Mouse (Mus musculus): ENCODE results near the gene Lrrc29. TPM values are rescaled to one million over a fixed set of nuclear protein-coding genes. Genes with fewer than 3 reads are reported as not detected.

Lrrc29 gene
- polyA plus RNA-seq, 1 experiment, result 6.1 TPM

DNA sequence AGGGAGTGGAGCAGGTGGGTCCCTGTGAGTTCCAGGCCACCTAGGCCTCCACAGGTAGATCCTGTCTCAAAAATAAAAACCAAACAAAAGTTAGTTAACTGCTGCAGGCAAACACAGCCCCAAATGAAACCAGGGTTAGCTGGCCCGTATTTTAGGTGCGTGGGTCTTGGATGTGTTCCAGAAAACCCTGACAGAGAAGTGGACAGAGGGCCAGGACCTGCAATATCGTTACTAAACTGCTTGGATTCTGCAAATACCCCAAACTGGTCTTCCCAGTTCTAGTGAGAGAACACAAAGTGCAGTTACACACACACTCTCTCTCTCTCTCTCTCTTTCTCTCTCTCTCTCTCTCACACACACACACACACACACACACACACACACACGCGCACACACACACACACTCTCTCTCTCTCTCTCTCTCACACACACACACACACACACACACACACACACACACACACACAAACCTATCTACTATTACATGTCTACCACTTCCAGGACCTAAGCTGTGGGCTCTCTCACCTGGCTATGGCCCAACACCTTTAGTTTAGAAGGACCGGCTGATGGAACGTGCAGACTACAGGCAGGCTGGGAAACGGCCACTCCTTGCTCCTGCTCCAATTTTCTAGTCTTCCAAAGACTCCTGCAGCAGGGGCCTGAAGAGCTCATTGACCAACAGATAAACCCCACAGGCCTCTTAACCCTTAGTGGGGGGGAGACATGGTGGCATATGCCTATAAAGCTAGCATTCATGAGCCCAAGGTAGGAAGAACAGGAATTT, 17.9 kb upstream of the Lrrc29 start:
- no peak for DNase-seq (ENCODE audit: low spot score)

DNA sequence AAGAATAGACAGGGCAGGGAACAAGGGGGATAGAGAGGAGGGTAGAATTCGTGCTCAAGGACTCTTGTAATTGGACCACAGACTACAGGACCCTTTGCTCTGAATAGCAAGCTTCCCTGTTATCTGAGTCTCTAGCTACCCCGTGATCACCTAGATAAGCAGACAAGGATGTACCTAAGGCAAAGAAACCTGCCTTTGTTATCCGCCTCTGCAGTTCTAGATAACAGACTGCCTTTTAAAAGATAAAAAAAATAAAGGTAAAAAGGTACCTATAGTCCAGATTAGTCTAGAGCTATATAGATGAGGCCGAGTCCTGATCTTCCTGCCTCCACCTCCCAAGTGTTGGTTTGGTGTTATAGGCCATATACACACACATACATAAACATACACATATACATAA, 16.7 kb upstream of the Lrrc29 start:
- no peak for DNase-seq (ENCODE audit: low spot score)

DNA sequence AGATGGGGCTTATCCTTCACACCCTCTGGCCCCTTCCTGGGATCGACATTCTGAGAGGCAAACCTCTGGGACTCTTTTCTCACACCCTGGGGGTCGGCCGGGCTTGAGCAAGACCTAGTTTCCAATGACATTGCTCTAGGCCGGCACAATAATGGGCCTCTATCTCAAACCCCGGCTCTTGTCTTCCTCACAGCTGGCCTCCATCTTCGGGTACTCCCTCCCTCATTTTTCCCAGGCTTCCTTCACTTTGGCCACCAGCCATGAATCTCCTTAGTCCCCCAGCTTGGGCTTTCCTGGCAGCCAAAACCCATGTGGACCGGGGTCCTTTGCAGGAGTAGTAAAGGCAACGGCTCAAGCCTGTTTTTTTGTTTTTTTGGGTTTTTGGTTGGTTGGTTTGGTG, 15.3 kb upstream of the Lrrc29 start:
- no peak for DNase-seq (ENCODE audit: low spot score)

DNA sequence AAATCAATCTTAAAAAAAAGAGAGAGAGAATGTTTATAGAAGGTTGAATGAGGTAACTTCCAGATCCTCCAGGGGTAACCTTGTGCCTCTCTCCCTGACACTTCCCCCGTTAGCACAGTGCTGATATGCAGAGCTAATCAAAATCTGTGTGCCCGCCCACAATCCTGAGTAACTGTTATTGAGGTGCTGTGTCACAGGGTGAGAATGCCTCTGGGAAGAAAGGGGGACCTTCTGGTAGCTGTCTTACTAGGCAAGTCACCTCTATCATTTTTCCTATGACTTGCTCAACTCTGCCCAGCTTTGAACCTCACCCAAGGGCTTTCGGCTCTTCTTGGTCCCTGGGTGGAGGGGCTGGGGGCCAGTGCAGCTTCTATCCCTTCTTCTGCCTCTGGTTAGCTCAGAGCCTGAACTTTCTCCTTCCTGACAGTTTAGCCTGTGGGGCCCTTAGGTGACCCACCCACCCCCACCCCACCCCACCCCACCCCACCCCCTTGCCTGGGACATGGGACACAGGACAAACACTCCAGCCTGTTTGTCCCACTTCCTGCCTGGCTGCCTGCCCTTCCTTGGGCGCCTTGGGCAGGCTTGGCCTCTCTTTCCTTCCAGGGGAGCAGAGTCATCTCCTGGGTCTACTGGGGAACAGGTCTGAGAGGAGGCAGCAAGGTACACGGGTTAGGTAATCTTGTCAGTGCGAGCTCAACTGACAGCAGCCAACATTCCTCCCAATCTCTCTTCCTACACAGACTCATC, 14.0 kb upstream of the Lrrc29 start:
- DNase-seq (ENCODE audit: low spot score), result no peak

DNA sequence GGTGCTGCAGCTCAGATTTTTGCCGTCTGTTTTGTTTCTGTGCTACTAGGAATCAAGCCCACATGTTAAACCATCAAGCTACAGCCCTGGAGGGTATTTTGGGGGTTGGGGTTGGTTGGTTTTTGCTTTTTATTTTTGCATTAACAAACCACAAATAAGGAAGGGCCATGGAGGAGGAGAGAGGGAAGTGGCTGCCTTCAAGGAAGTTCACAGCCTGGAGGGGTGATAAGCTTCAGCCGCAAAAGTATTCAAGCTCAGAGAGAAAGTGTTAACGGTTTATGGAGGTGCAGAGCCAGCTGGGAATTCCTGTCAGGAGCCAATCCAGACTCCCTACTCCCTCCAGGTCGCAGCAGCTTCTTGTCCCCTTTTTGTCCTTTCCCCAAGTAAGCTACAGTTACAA, 12.9 kb upstream of the Lrrc29 start:
- no peak for DNase-seq (ENCODE audit: low spot score)

DNA sequence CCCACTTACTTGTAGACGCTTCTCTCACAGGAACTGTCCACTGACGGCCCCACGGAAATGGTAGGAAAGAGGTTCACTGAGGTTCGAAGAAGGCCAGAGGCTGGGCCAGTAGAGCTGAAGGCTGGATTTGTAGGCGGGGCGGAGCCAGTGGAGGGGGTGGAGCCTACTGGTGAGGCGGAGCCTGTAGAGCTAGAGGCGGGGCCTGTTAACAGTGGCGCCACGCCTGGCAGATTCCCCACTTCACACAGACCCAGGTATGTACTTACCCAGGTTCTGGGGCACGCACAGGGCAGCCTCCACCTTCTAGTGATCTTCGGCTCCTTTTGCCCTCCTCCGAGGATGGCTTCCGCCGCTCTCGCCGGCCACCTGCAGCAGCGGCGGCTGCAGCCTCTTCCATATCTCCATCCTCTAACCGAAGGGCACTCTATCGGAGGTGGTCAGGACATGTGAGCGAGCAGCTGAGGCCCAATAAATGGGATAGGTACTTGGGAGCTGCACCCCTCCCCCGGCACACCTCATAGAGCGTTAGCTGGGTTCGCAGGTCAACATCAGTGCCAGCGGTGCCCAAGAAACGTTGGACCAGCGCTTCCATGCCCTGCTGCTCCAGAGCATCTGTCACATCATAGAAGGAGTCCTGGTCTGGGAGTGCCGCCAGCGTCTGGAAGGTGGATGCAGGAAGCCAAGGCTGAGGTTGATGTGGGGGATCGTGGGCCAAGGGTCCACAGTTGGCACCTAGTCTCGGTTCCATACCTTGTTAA, 10.5 kb upstream of the Lrrc29 start:
- no peak for DNase-seq (ENCODE audit: low spot score)

DNA sequence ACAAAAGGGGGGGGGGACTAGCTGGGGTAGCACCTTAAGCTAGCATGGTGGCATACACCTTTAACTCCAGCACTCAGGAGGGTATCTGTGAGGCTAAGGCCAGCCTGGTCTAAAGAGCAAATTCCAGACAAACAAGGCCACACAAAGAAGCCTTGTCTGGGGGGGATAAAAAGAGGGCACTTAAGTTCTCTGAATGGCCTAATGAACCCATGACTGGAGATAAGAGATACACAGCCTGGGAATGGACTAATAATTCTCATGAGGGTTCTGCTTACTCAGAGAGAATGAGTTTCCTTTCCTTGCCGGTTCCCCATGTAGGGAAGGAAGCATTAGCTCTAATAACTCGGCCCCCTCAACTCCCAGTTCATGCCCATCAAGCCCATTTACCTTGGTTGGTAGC, 6.4 kb upstream of the Lrrc29 start:
- DNase-seq (ENCODE audit: low spot score), result no peak

DNA sequence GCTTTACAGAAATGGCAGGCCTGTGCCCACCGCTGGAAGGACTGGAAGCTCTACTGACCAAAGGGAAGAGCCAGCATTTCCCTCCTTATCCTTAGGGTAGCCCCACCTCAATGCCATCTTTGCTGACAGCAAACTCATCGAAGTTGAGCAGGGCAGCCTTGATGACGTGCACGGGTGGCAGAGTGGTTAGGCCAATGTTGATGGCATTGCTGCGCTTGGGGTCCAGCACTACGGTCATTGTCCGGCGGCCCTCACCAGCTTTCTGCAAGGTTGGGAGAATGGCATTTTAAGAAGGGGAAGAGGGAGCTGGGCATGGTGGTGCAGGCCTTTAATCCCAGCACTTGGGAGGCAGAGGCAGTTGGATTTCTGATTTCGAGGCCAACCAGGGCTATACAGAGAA, 5.9 kb upstream of the Lrrc29 start:
- DNase-seq (ENCODE audit: low spot score), result no peak

DNA sequence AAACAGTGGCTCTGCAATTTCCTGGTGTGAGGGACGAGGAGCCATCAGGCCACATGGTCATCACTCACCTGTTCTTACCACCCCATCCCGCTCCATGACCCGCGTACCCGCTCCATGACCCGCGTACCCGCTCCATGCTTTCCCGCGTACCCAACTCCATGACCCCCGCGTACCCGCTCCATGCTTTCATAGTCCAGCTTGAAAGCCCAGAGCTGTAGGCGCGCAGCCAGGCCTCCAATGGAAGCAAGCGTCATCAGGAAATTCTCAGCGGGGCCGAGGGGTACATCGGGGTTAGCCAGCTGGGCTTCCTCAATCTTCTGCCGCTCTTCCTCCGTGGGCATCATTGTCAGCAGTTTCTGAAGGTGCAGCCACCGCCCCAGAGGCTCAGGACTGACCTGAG, 5.4 kb upstream of the Lrrc29 start:
- no peak for DNase-seq (ENCODE audit: low spot score)

DNA sequence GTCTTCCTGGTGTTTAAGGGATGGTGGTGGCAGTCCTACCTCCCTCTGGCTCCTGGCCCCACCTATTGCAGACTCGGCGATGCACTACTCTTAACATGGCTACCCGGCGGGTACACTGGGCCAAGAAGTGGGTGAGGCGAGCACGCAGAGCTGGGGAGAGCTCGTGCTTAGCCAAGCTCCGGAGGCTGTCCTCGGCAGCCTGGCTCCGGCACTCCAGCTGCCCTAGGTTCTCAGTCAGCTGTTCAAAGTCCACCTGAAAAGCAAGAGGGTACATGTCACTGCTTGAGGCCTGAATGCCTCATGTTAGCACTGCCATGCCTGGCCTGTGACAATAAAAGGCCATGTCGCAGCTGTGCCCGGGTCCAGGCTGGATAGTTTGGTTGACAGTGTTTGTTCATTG, 4.2 kb upstream of the Lrrc29 start:
- no peak for DNase-seq (ENCODE audit: low spot score)

DNA sequence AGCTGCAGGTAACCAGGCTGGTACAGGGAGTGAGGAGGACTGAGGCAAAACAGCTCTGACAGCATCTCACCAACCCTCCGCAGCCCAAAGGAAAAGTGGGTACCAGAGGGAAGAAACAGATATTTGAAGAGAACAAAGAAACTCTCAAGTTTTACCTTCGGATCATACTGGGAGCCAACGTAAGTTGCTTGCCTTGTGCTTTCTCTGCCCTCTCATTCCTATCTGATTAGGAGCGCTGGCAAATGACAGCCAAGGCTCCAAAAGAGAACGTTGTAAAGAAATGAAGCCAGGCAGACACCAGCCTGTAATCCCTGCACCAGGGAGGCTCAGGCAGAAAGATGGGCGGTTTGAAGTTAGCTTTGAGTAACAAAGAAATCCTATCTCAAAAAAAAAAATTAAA, 890 bp upstream of the Lrrc29 start:
- DNase-seq (ENCODE audit: low spot score), result no peak

DNA sequence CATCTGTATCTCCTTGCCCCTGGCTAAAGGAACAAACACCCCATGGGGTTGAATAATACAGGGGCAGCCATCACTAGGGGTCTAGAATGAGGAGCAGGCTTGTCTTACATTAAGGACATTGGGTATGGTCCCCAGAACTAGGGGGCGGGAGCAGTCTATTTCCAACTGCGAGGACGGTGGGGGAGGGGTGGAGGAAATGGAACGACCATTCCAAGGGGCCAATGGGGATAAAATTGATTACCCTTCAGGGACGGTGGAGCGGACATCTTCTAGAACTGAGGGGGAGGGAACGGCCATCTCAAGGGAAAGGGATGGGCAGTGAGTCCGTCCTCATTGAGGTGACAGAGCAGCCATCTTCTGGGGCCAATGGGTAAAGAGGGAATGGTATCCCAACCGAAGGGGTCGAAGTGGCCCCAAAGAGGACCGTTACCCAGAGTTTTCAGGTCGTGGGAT, 411 bp downstream of the Lrrc29 start:
- DNase-seq (ENCODE audit: low spot score), result no peak

DNA sequence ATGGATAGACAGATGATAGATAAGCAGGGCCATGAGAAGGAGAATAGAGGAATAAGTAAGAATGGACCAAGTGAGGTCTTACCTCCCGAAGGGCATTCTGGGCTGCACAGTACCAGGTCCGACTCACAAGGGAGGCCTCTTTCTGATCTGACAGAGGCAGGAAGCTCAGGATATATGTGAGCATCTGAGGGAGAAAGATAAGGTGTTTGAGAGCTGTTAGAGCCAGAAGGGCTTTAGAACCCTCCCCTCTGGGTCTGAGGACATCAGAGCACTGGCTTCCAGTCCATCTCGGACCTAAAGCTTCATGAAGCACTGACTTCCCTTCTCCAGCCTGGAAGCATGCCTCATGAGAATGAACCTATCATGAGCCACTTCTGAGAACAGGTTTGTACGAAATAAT, 2.9 kb downstream of the Lrrc29 start:
- DNase-seq (ENCODE audit: low spot score), result no peak

DNA sequence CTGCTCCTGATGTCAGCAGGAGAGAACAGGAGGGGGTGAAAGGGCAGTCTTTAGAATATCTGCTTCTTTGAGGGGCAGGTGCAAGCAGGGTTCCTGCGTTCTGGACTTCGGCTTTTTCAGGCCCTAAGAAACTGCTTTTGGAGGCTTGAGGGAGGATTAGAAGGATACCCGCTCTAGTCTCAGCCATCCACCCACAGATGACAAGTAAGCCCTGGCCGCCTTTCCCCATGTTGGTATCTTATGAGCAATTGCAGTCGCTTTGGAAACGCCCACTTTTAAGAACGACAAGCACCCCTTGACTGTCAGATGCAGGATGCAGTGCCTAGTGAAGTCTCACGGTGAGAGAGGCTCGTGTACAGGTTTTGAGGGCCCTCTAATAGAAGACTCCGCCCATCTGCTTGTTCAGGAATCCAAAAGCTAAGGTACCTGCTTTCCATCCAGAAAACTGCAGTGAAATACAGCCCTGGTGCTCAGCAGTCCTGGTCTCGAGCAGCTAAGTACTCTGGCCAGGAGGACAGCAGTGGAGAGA, 7.4 kb downstream of the Lrrc29 start:
- DNase-seq (ENCODE audit: low spot score), result no peak

DNA sequence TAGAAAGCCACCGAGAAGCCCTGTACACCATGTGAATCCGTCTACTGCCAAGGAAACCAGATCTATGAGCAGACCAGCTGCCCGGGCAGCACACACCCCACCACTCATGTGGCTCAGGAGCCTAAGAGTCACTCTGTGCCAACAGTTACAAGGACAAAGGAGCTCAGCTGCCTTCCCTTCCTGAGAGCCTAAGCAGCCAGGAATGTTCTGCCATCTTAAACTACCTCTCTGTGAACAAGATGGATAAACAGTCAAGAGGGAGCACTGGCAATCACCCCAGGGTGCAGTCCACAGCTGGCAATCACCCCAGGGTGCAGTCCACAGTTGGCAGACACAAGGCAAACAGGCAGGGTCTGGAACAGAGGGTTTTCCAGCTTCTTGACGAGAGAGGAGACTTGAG, 8.1 kb downstream of the Lrrc29 start:
- no peak for DNase-seq (ENCODE audit: low spot score)

DNA sequence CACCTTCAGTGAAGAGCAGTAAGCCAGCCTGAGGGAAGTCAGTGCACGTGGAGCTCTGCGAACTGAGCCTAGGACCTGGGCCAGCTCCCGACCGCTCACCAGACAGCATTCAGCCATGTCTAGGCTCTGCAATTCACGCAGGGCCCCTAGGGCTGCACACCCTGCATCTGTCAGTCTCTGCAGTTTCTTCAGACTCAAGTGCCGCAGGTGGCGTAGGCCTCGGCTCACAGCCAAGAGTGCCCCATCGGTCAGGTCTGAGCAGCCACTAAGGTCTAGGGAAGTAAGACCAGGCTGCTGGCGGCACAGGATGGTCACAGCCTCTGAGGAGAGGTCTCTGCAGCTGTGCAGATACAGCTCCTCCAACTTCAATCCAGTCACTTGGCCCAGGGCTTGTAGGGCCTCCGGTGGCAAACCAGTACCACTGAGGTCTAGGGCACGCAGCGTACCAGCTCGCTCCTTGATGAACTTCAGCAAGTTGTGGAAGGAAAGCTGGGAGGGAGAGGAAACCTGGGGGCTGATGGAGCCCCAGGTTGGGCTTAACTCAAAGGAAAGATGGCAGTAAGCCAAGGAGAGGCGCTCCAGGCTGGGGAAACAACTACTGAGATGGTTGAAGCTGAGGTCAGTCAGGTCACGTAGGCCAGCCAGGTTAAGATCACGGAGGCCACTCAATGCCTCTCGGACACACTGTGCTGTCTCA, 10.9 kb downstream of the Lrrc29 start:
- DNase-seq (ENCODE audit: low spot score), result no peak

DNA sequence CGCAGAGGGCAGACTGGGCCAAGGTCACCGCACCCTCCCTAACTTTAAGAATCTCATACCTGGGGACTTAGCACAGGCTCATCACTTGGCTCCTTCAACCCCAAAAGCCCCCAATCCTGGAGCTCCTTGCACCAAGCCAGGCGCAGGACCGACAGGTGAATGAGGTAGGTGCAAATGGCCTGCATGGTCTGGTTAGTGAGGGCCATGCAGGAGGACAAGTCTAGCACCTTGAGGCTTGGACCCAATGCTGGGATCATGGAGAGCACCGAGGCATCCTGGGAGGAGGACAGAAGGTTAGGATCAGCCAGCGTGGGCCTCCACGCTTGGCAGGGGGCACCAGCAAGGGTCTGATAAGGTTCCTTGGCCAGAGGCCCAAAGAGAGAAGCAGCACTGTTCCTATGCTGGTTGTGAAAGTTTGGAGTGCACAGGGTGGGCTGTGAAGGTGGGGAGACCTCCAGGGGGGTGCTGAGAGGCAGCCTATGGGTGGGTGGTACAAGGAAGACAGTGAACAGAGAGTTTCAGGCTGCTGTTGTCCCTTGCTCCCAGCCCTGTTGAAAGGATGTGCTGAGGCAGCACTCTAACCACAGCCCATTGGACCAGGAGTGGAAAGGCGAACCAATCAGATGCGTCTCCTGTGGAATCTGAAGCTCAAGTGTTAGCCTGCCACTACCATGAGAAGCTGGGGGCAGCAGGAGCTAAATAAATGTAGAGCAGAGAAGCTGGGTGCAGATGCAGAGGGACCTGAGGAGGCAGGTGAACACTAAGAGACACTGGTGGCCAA, 12.3 kb downstream of the Lrrc29 start:
- no peak for DNase-seq (ENCODE audit: low spot score)

DNA sequence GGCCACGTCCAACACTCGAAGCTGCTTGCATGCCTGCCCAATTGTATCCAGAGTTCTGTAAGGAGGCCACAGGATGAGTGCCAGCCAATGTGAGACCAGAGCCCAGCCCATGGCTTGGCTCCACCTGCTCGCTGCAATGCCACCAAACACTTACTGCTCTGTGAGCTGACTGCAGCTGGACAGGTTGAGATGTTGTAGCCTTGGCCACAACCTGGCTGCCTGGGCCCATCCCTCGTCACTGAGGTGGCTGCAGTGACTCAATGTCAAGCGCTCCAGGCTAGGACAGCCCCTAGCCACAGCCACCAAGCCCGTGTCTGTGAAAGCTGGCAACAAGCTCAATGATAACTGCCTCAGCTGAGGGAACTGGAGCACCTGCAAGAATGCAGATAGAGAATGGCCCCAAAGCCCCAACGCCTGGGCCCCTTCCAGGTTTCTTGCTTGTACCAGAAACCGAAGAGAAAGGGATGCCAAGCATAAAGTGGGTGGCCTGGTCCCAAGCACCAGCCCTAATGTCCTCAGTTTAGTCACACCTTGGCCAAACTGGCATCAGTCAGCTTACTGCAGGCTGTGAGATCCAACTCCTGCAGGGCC, 13.1 kb downstream of the Lrrc29 start:
- no peak for DNase-seq (ENCODE audit: low spot score)

DNA sequence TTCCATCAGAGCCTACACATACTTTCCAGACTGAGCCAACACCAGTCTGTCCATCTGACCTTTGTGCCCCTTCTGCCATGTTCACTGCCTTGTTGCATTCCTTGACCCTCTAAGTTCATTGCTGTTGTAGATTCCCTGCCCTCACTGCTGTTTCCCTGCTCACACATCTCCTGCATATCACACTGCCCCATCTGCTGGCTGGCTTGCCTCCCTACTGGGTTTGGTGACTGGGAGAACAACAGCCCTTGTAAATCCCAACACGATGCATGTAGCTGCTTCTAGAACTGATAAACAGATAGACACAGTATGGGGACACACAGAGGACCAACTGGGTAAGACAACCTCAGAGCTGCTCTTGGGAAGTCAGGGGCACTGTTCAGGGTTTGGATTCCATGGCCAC, 14.4 kb downstream of the Lrrc29 start:
- no peak for DNase-seq (ENCODE audit: low spot score)

DNA sequence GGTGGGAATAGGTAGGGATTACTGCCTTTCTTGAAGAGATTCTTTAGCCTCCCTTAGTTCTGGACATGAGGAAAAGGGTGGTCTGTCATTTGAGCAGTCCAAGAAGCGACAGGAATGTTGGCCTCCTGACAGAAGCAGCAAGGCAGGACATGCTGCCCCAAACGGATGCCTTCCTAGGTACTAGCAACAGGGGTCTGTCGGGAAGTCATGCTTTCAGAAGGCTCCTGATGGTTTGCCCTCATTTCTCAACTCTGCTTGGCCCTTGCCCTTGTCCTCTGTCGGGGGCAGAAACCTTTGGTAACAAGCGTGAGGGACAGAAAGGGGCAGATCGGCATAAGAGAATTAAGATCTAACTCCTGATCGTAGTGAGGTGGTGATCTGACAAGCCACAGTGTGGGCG, 16.0 kb downstream of the Lrrc29 start:
- no peak for DNase-seq (ENCODE audit: low spot score)
